Mouse (Mus musculus) CD4-positive, CD25-positive, alpha-beta regulatory T cell, adult 4 months (primary cell): ENCODE measurements around the gene Nrg4. TPM values are rescaled to one million over a fixed set of nuclear protein-coding genes. Genes with fewer than 3 reads are reported as not detected.
A peak's percentile ranks its signal among the peaks of the same experiment; 100 is the strongest.

Source experiments
- ATAC-seq: one replicate; pipeline ENCODE4 v1.8.0; 2017
- polyA plus RNA-seq, 2 experiments: library from polyadenylated mRNA; unstranded; fragments of 100-300 nt; shearing (Covaris generic); gene quantifications; one replicate each; pipeline ENCODE4 v1.2.1; 2017

The Nrg4 gene
- polyA plus RNA-seq = 1 to 10 TPM; 4.4 to 5.0 TPM

GRCm38 (mm10) chr9:55326515-55327233 lies at the start of gene Nrg4, which contains the start of gene Tmem266:
Gene Nrg4 (minus strand): TSS chr9:55326844.
Gene Tmem266 (plus strand): TSS chr9:55326913.
- peak; percentile 60 for ATAC-seq

GRCm38 (mm10) chr9:55371908-55372307 lies 45.3 kb upstream of the Nrg4 start:
- no peak for ATAC-seq

DNA sequence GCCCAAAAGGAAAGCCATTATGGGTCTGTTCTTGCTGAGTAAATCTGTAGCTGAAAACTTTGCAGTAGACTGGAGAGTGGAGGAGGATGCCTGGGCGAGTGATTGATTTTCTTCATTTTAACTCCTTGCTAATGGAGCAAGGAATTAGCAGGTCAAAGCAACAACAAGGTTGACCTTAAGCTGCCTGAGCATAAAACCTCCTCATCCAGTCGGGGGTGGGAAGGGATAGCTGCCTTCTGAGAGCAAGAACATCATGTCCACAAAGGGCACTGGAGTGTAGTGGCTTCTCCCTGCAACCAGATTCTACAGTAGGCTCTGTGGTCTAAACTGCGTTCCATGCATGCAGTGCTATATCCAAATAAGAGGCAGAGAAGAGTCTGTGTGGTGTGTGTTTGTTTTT lies 41.4 kb upstream of the Nrg4 start:
- ATAC-seq = no peak

DNA sequence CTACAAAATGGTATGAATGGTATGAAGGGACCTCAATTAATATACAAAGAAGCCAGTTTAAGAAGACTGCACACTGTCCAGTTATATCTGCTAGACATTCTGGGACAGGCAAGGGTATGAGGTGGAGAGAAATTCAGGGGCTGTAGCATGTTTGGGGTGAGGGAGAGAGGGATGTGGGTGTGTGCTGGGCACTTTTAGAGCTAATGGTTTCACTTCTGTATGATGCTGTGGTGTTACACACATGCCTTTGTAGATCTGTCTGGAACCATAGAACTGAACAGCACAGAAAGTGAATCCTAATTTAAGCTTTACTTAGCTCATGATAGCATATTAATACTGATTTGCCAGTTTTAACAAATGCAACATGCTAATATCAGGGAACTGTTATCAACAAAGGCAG lies 37.1 kb upstream of the Nrg4 start:
- no peak for ATAC-seq

GRCm38 (mm10) chr9:55361969-55362368 lies 35.3 kb upstream of the Nrg4 start:
- ATAC-seq = no peak

DNA sequence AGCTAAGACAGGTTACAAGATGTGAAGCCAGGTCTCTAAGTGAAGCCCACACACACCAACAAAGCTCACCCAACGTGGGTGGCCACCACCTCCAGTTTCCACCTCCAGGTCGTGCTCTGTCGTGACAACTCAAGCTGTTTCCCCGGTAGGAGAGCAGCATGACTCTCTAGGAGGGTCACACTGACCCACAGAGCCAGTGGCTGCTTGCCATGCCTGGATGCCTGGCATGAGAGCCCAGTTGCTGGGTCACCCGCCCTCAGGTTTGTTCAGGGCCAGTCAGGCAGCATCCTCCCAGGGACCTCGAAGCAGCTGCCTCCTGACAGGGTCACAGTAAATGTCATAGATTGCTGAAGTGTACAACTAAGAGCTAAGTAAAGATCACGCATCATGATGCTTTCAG lies 34.2 kb upstream of the Nrg4 start:
- ATAC-seq = no peak

DNA sequence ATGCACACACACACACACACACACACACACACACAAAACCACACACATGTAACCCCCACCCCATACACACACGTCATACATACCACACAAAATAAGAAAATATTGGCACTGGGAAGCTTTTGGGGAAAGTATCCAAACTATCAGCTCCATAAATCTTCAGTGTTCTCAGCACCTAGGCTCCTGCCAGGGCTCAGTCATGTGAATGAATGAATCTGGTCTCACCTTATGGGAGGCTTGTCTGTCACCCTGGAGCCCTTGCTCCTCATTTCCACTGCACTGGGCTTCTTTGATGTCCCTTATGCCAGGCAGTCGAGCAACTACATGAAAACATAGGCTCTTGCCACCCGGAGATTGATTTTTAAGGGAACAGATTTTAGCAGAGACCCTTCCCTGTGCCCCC lies 33.7 kb upstream of the Nrg4 start:
- no peak for ATAC-seq

DNA sequence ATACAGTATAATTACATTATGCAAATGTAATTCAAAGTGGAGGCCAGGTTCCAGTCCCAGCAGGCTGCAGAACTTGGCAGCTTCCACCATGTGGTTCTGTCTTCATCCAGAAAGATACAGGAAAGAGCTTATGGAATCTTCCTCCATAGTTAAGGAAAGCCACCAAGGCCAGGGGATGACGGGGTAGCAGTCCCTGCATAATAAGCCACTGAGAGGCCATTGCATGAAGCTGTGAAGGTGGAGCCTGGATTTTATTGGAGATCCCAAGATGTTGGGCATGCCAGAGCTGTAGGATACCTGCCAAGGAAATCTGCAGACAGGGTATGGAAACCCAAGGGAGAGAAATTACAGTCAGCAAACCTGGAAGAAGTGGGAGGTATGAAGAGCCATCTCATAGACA lies 30.5 kb upstream of the Nrg4 start:
- no peak for ATAC-seq

- no peak for ATAC-seq
Measured at GRCm38 (mm10) chr9:55355270-55355834, 28.7 kb upstream of the Nrg4 start.

- ATAC-seq = no peak
Measured at GRCm38 (mm10) chr9:55354686-55355085, 28.0 kb upstream of the Nrg4 start.

DNA sequence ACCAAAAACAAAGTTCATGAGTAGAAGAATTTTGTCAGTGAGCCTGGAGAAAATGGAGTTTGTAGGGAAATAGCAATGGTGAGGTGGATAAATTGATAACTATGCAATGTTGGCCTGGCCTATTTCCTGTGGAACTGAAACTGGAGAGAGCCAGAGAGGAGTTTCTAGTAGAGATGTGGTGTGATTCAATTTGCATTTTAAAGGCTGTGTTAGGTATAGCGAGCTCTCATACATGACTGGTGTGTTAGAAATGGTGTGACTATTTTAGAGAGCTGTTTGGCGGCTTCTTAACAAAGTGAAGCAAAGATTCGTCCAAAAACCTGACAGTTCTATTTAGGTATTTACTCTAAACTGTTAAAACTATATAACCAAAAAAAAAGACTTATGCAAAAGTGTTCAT lies 22.0 kb upstream of the Nrg4 start:
- ATAC-seq = no peak

DNA sequence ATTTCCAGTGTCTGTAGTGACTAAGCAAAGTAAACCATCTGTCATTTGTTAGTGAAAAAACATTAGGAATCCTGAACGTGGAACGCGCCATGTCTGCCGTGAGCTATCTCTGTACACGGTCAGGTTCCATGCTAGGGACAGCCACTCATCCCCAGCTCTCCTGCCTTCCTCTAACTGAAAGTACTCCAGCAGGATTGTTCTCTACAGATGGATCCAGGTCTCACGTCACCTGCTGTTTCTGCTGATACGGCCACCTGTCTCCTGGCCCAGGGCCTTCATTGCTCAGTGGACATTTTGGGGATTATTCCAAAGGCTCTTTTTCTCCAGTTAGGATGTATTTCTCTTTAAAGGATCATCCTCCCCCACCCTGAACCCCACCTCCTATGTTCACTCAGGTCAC lies 18.7 kb upstream of the Nrg4 start:
- no peak for ATAC-seq

GRCm38 (mm10) chr9:55344165-55344564 lies 17.5 kb upstream of the Nrg4 start:
- ATAC-seq = no peak

GRCm38 (mm10) chr9:55332949-55333348 lies 6.3 kb upstream of the Nrg4 start:
- ATAC-seq = no peak

DNA sequence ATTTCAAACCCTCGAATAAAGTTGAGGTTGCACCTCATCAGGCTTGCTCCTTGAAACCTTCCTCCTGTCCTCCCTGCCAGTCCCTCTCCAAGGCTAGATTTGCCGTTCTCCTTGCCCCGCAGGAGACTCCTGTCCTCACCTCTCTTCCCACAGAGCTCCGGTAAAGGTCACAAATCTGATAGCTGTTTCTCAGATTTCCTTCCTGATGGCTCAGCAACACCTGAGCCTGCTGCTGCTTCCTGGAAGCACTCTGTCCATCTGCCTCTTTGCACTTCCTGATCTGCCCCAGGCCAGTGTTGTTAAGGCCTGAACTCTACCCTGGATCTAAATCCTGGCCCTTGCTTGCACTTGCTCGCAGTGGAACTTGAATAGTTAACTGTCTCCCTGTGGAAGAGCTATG lies 5.8 kb upstream of the Nrg4 start:
- ATAC-seq = no peak

GRCm38 (mm10) chr9:55329401-55329800 lies 2.8 kb upstream of the Nrg4 start:
- no peak for ATAC-seq

DNA sequence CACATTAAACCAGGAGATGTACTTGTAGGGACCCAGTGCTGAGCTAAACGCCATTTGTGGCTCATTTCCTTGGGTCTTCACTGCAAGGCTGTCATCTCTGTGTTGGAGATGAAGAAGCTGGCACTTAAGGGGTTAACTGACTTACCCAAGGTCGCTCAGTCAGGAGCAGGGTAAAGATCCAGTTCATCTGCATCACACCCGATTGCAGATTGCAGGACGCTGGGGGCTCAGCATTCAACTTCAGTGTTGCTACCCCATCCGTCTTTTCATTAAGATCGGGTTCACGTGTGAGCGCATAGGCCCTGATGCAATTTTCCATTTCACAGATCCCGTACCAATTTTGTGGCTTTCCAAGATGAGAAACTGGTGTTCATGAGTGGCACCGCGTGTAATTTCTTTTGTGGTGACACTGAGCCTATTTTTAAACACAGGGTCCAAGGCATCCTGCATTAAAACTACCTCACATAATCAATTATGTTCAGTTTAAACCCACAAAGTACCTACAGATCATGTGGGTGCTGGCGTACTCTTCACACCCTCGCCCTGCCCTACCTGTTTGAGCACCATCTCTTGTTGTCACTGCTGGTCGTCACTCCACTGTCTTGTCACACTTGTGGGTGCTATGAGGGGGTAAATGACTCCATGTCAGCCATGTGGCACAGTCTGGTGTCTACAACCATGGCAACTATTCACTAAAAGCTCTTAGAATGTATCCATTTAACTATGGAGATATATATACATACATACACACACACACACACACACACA lies 1.7 kb upstream of the Nrg4 start:
- no peak for ATAC-seq

GRCm38 (mm10) chr9:55327234-55327615 lies 581 bp upstream of the Nrg4 start:
- peak; percentile 72 for ATAC-seq

- ATAC-seq = no peak
Measured at GRCm38 (mm10) chr9:55325564-55326514, 805 bp downstream of the Nrg4 start.

DNA sequence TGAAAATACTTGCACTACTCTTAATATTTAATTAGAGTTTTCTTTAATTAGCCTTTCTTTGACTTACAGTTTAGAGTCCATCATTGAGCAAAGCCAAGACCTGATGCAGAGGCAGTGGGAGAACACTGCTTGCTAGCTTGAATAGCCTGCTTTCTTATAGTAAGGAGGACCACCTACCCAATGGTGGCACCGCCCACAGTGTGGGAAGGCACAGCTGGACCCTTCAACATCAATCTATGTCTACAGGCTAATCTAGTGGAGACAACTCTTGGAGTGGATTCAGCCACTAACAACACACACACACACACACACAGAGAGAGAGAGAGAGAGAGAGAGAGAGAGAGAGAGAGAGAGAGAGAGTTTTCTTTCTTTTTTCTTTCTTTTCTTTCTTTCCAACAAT lies 1.6 kb downstream of the Nrg4 start:
- ATAC-seq = no peak

DNA sequence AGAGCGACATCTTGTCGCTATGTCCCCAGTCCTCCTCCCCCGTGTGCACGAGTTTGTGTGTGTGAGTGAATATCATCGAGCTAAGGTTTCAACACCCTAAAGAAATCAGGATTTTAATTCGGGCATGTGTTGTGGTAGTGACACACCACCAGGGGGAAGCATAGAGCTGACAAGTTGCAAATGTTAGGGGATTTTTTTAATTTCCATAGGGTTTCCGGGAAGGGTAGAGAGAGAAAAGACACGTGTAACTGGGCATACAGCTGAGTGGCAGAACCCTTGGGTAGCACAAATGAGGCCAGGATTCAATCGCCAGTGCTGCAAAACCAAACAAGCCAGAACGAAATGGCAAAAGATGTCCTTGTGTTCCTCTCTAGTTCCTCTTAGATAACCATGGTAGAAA lies 2.1 kb downstream of the Nrg4 start:
- no peak for ATAC-seq

DNA sequence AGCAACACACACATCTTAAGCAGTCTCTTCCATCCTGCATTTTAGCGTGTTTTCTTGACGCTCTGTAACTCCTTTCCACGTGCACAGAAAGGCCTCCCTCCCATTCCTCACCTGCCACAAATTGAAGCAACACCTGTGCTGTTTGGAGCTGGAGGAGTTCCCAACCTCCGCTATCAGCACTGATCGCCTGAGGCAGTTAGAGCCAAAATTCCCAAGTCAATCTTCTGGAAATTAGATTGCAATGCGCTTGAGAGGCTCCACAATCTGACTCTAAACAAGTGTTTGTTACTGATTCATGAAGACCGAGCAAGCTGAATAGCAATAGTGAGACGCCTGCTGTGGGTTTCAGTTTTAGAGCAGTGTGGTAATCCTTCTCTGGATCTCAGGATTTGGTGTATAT lies 2.6 kb downstream of the Nrg4 start:
- no peak for ATAC-seq

GRCm38 (mm10) chr9:55322641-55323040 lies 4.0 kb downstream of the Nrg4 start:
- ATAC-seq = no peak
